Mouse (Mus musculus) heart, embryonic 11.5 days (tissue): ENCODE measurements around the gene Fdps. TPM values are rescaled to one million over a fixed set of nuclear protein-coding genes. Genes with fewer than 3 reads are reported as not detected.

Experiments used
- polyA plus RNA-seq: library from polyadenylated mRNA; unstranded; fragments of >200 nt; fragmentation: Nextera tagmentation; extraction: Ambion mirVana; gene quantifications from 2 replicates; pipeline ENCODE4 v1.2.1, GENCODE M21; 2014

Gene Fdps
- polyA plus RNA-seq, 1 experiment from 2014 or later, result 165 TPM

Other genes with a start within 250 kb of the Fdps start
- 56.9 and 67.0 TPM in 2 replicates for gene Msto1, start 188.0 kb downstream of the Fdps start, polyA plus RNA-seq
- 14.1 and 18.0 TPM in 2 replicates for gene Ash1l, start 151.3 kb downstream of the Fdps start, polyA plus RNA-seq
- 147 and 150 TPM in 2 replicates for gene Dap3, start 150.8 kb downstream of the Fdps start, polyA plus RNA-seq
- gene Rusc1, start 8.6 kb downstream of the Fdps start, polyA plus RNA-seq, result 7.9 TPM in 2 replicates
- gene Gm43738, start 860 bp downstream of the Fdps start, polyA plus RNA-seq, result not detected in 2 replicates
- 5.9 and 8.7 TPM in 2 replicates for gene Pklr, start 34.2 kb upstream of the Fdps start, polyA plus RNA-seq
- gene Hcn3, start 58.2 kb upstream of the Fdps start, polyA plus RNA-seq, result 0.13 and 0.58 TPM in 2 replicates
- gene Clk2, start 62.8 kb upstream of the Fdps start, polyA plus RNA-seq, result 18.7 and 20.1 TPM in 2 replicates
- gene Scamp3, start 75.5 kb upstream of the Fdps start, polyA plus RNA-seq, result 82.8 and 88.3 TPM in 2 replicates
- gene Fam189b, start 81.2 kb upstream of the Fdps start, polyA plus RNA-seq, result 11.9 and 13.7 TPM in 2 replicates
- 33.3 and 39.9 TPM in 2 replicates for gene Gba, start 101.0 kb upstream of the Fdps start, polyA plus RNA-seq
- 6.9 and 12.4 TPM in 2 replicates for gene Thbs3, start 113.2 kb upstream of the Fdps start, polyA plus RNA-seq
- 144 and 145 TPM in 2 replicates for gene Mtx1, start 125.1 kb upstream of the Fdps start, polyA plus RNA-seq
- 0.21 and 0.53 TPM in 2 replicates for gene Muc1, start 127.1 kb upstream of the Fdps start, polyA plus RNA-seq
- gene Krtcap2, start 144.0 kb upstream of the Fdps start, polyA plus RNA-seq, result 248 and 274 TPM in 2 replicates
- gene Trim46, start 144.3 kb upstream of the Fdps start, polyA plus RNA-seq, result 0.56 and 1.1 TPM in 2 replicates
- 83.1 and 94.1 TPM in 2 replicates for gene Dpm3, start 157.4 kb upstream of the Fdps start, polyA plus RNA-seq
- gene Slc50a1, start 168.6 kb upstream of the Fdps start, polyA plus RNA-seq, result 37.5 and 40.9 TPM in 2 replicates
- gene Efna1, start 179.2 kb upstream of the Fdps start, polyA plus RNA-seq, result 29.9 and 33.0 TPM in 2 replicates
- gene Efna3, start 221.0 kb upstream of the Fdps start, polyA plus RNA-seq, result 1.9 TPM in 2 replicates
- 9.3 and 10.2 TPM in 2 replicates for gene Efna4, start 236.1 kb upstream of the Fdps start, polyA plus RNA-seq
- 23.3 and 25.9 TPM in 2 replicates for gene Adam15, start 248.0 kb upstream of the Fdps start, polyA plus RNA-seq